Mouse (Mus musculus): ENCODE results near the gene Rbms1.
A peak's percentile ranks its signal among the peaks of the same experiment; 100 is the strongest.

Gene Rbms1

GRCm38 (mm10) chr2:60879141-60879818 lies 83.7 kb downstream of the Rbms1 start:
- DNase-seq (ENCODE audit: low read depth): peak; percentile 40

- DNase-seq (ENCODE audit: low read depth): peak; percentile 75
Measured at GRCm38 (mm10) chr2:60877543-60878386, 85.2 kb downstream of the Rbms1 start.

- DNase-seq (ENCODE audit: low read depth): peak; percentile 50
Measured at GRCm38 (mm10) chr2:60876891-60877290, 86.1 kb downstream of the Rbms1 start.

- no peak for DNase-seq (ENCODE audit: low read depth)
Measured at GRCm38 (mm10) chr2:60872095-60872811, 90.7 kb downstream of the Rbms1 start.

- DNase-seq (ENCODE audit: low read depth): no peak
Measured at GRCm38 (mm10) chr2:60871001-60871400, 92.0 kb downstream of the Rbms1 start.

- DNase-seq (ENCODE audit: low read depth): peak; percentile 81
Measured at GRCm38 (mm10) chr2:60870450-60870849, 92.5 kb downstream of the Rbms1 start.

- DNase-seq (ENCODE audit: low read depth): no peak
Measured at GRCm38 (mm10) chr2:60869001-60869743, 93.8 kb downstream of the Rbms1 start.

- no peak for DNase-seq (ENCODE audit: low read depth)
Measured at GRCm38 (mm10) chr2:60868060-60868662, 94.8 kb downstream of the Rbms1 start.

GRCm38 (mm10) chr2:60867304-60867703 lies 95.7 kb downstream of the Rbms1 start:
- DNase-seq (ENCODE audit: low read depth): no peak

GRCm38 (mm10) chr2:60865869-60866268 lies 97.1 kb downstream of the Rbms1 start:
- DNase-seq (ENCODE audit: low read depth): no peak

GRCm38 (mm10) chr2:60864977-60865376 lies 98.0 kb downstream of the Rbms1 start:
- DNase-seq (ENCODE audit: low read depth): no peak

GRCm38 (mm10) chr2:60864256-60864795 lies 98.7 kb downstream of the Rbms1 start:
- DNase-seq (ENCODE audit: low read depth): no peak

- DNase-seq (ENCODE audit: low read depth): peak; percentile 46
Measured at GRCm38 (mm10) chr2:60863827-60864226, 99.2 kb downstream of the Rbms1 start.

GRCm38 (mm10) chr2:60862913-60863711 lies 99.9 kb downstream of the Rbms1 start:
- DNase-seq (ENCODE audit: low read depth): no peak

GRCm38 (mm10) chr2:60858116-60858515 lies 104.9 kb downstream of the Rbms1 start:
- no peak for DNase-seq (ENCODE audit: low read depth)

GRCm38 (mm10) chr2:60856097-60856496 lies 106.9 kb downstream of the Rbms1 start:
- no peak for DNase-seq (ENCODE audit: low read depth)

- peak; percentile 29 for DNase-seq (ENCODE audit: low read depth)
Measured at GRCm38 (mm10) chr2:60855006-60855405, 108.0 kb downstream of the Rbms1 start.

- DNase-seq (ENCODE audit: low read depth): no peak
Measured at GRCm38 (mm10) chr2:60851898-60852297, 111.1 kb downstream of the Rbms1 start.

- DNase-seq (ENCODE audit: low read depth): no peak
Measured at GRCm38 (mm10) chr2:60851057-60851718, 111.8 kb downstream of the Rbms1 start.

- no peak for DNase-seq (ENCODE audit: low read depth)
Measured at GRCm38 (mm10) chr2:60848478-60848877, 114.5 kb downstream of the Rbms1 start.

Measured in NIH3T3 (cell line).